Comparison of ENCODE assay signal across 23 mouse cellular contexts in the genomic region with DNA sequence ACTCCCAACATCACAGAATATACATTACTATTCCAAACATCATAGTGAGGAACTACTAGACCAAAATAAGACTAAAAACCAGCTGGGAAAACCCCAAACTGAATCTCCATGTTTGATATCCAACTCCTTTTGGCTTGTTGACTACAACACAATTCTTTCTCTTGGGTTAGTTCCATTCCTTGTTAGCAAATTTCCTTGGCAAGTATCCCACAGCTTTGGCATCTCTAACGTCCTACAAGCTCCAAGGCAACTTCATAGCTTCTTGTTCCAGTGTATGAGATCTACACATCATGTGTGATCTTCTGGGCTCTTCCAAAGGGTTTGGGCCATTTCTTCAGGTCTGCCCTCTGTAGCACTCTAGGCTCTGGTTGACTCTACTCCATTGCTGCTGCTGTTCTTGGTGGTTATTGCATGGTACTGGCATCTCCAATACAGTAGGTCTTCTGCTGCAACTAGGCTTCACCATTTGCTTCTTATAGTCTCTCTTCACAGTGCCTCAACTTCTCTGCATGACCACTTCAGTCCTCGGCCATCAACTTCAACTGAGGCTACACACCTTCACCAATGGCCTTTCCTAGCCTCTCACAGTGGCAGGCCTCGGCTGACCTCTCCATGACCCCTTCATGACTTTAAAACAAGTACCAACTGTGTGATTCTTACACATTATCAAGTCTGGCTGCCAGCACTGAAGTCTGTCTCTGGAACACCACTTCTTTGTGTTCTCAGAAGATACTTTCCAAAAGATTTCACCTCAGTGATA. TPM values are rescaled to one million over a fixed set of nuclear protein-coding genes. Genes with fewer than 3 reads are reported as not detected.
DNase-seq lines count a peak whose midpoint lies in the region; ATAC-seq lines count a peak whose summit lies in the region.
"Had no signal": no experiment of that assay in that cellular context is flagged by ENCODE, and none has a peak within 500 bp of the region (broad histone marks: within the 10 kb centered on the region; RNA-seq: fewer than 3 reads in every experiment).

No protein-coding gene starts in this region.

- no peaks in the 10 kb centered on the region for H3K9me3 ChIP-seq in midbrain, embryonic 11.5 days (ENCODE audit: control insufficient read depth, low read length)
- no peaks in the 10 kb centered on the region for H3K9me3 ChIP-seq in midbrain, embryonic 16.5 days (replicated peaks; ENCODE audit: control insufficient read depth, low read length, poor library complexity, severe bottlenecking)
- H3K9me3 ChIP-seq in hindbrain, embryonic 11.5 days (ENCODE audit: control insufficient read depth, low read length) = no peaks in the 10 kb centered on the region
- H3K9me3 ChIP-seq: embryonic facial prominence, embryonic 13.5 days; forebrain, embryonic 12.5 days; G1E; heart, embryonic 10.5 days; hindbrain, embryonic 13.5 days had no signal

- peak; percentile 16 for DNase-seq in adrenal gland, adult 2 months
- DNase-seq in adrenal gland, postnatal 36 days = no peak
- DNase-seq in heart, adult 11 months = peak; percentile 68
- no peak for DNase-seq in heart, adult 18-20 months
- peak; percentile 17 for DNase-seq in midbrain, embryonic 11.5 days (ENCODE audit: low spot score, missing footprints)
- DNase-seq in hindbrain, embryonic 11.5 days (ENCODE audit: low spot score) = no peak
- DNase-seq: B cell, adult 2 months; cerebellum, adult 18-20 months; cerebellum, adult 9-11 months; cerebellum, postnatal 36 days; gastrocnemius, adult 2 months; gastrocnemius, postnatal 25 days; heart, postnatal 10 days; heart, postnatal 4 days; kidney, adult 11 months had no signal

- ATAC-seq in midbrain, embryonic 11.5 days (ENCODE audit: low FRiP score) = no peak
- no peak for ATAC-seq in midbrain, embryonic 16.5 days
- no peak for ATAC-seq in hindbrain, embryonic 11.5 days (ENCODE audit: low FRiP score)
- ATAC-seq: CD4-positive, CD25-positive, alpha-beta regulatory T cell, adult 4 months; hindbrain, postnatal 0 days had no signal

- H3K4me2 ChIP-seq in midbrain, embryonic 11.5 days = no peak overlapping the region
- no peak overlapping the region for H3K4me2 ChIP-seq in midbrain, embryonic 16.5 days (ENCODE audit: low read length)
- H3K4me2 ChIP-seq in hindbrain, embryonic 11.5 days (replicated peaks; ENCODE audit: low read depth, low read length) = no peak overlapping the region
- H3K4me2 ChIP-seq: embryonic facial prominence, embryonic 13.5 days; forebrain, embryonic 12.5 days; hindbrain, embryonic 13.5 days had no signal

- H3K36me3 ChIP-seq in midbrain, embryonic 11.5 days (ENCODE audit: control insufficient read depth, insufficient read depth, low read length) = no peaks in the 10 kb centered on the region
- no peaks in the 10 kb centered on the region for H3K36me3 ChIP-seq in midbrain, embryonic 16.5 days (ENCODE audit: control insufficient read depth, insufficient read depth, low read length)
- no peaks in the 10 kb centered on the region for H3K36me3 ChIP-seq in hindbrain, embryonic 11.5 days (ENCODE audit: control insufficient read depth, insufficient read depth, low read length)
- H3K36me3 ChIP-seq: embryonic facial prominence, embryonic 13.5 days; forebrain, embryonic 12.5 days; G1E; heart, embryonic 10.5 days; hindbrain, embryonic 13.5 days had no signal

- H3K27me3 ChIP-seq in midbrain, embryonic 11.5 days (ENCODE audit: control insufficient read depth, insufficient read depth, low read length) = no peaks in the 10 kb centered on the region
- no peaks in the 10 kb centered on the region for H3K27me3 ChIP-seq in midbrain, embryonic 16.5 days (ENCODE audit: control insufficient read depth, insufficient read depth, low read depth, low read length)
- no peaks in the 10 kb centered on the region for H3K27me3 ChIP-seq in hindbrain, embryonic 11.5 days (ENCODE audit: control insufficient read depth, insufficient read depth, low read length)
- H3K27me3 ChIP-seq: embryonic facial prominence, embryonic 13.5 days; forebrain, embryonic 12.5 days; hindbrain, embryonic 13.5 days had no signal

- H3K9ac ChIP-seq in midbrain, embryonic 11.5 days (ENCODE audit: low read length) = no peak overlapping the region
- H3K9ac ChIP-seq in midbrain, embryonic 16.5 days (ENCODE audit: low read depth, low read length) = no peak overlapping the region
- no peak overlapping the region for H3K9ac ChIP-seq in hindbrain, embryonic 11.5 days (ENCODE audit: low read depth, low read length)
- H3K9ac ChIP-seq: embryonic facial prominence, embryonic 13.5 days; forebrain, embryonic 12.5 days; hindbrain, embryonic 13.5 days had no signal

- H3K4me1 ChIP-seq in midbrain, embryonic 11.5 days (ENCODE audit: control insufficient read depth, insufficient read depth, low read length) = peaks cover under 1% of the 10 kb centered on the region; the same call in 1 of the 2 replicates
- H3K4me1 ChIP-seq in midbrain, embryonic 16.5 days (ENCODE audit: control insufficient read depth, insufficient read depth, low read length) = peaks cover 8% of the 10 kb centered on the region; the same call in 1 of the 2 replicates
- H3K4me1 ChIP-seq in hindbrain, embryonic 11.5 days (replicated peaks; ENCODE audit: control insufficient read depth, insufficient read depth, low read length) = no peaks in the 10 kb centered on the region

- H3K27ac ChIP-seq in midbrain, embryonic 11.5 days (ENCODE audit: low read depth, low read length) = no peak overlapping the region
- no peak overlapping the region for H3K27ac ChIP-seq in midbrain, embryonic 16.5 days (ENCODE audit: low read length)
- H3K27ac ChIP-seq in hindbrain, embryonic 11.5 days (ENCODE audit: low read depth, low read length) = no peak overlapping the region
- H3K27ac ChIP-seq: embryonic facial prominence, embryonic 13.5 days; forebrain, embryonic 12.5 days; gastrocnemius, adult 2 months; heart, embryonic 10.5 days; hindbrain, embryonic 13.5 days; hindbrain, postnatal 0 days had no signal

- H3K4me3 ChIP-seq in midbrain, embryonic 11.5 days (ENCODE audit: low read depth, low read length) = no peak overlapping the region
- H3K4me3 ChIP-seq in midbrain, embryonic 16.5 days (ENCODE audit: low read depth, low read length) = no peak overlapping the region
- H3K4me3 ChIP-seq in hindbrain, embryonic 11.5 days (ENCODE audit: low read depth, low read length) = no peak overlapping the region
- H3K4me3 ChIP-seq: embryonic facial prominence, embryonic 13.5 days; forebrain, embryonic 12.5 days; gastrocnemius, adult 2 months; heart, embryonic 10.5 days; hindbrain, embryonic 13.5 days had no signal

- 83% methylated on average over 3 of the region's 3 CpGs for WGBS in midbrain, embryonic 11.5 days
- WGBS in midbrain, embryonic 16.5 days = 81% methylated on average over 3 of the region's 3 CpGs
- 74% methylated on average over 3 of the region's 3 CpGs for WGBS in hindbrain, embryonic 11.5 days

RNA-seq across cellular contexts. Expression of gene Eif4g2, which starts 44.0 kb away (rescaled TPM):
- 1,000 to 10,000 TPM in 1 of 2 experiments, 100 to 1,000 TPM in 1; 881 to 1,038 TPM for total RNA-seq in adrenal gland, adult 2 months (2021)
- 16.9 and 25.6 TPM in 2 replicates for polyA plus RNA-seq in adrenal gland, adult 2 months (2012; rRNA removed)
- total RNA-seq in adrenal gland, postnatal 36 days (2021) = 1,000 to 10,000 TPM; 1,018 to 1,041 TPM
- total RNA-seq in heart, adult 18-20 months (2021) = 1,000 to 10,000 TPM; 1,006 to 1,066 TPM
- polyA plus RNA-seq in midbrain, embryonic 11.5 days (2014; fragmentation: Nextera tagmentation; extraction: Ambion mirVana) = 2,057 and 2,255 TPM in 2 replicates
- 1,168 and 1,270 TPM in 2 replicates for polyA plus RNA-seq in midbrain, embryonic 16.5 days (2015; fragmentation: Nextera tagmentation; extraction: Ambion mirVana)
- polyA plus RNA-seq in hindbrain, embryonic 11.5 days (2014; fragmentation: Nextera tagmentation; extraction: Ambion mirVana) = 1,716 and 2,020 TPM in 2 replicates

Comparison
In these comparisons a context has a peak if more than half of its experiments do, and no peak if none do; other contexts are left out.
1. DNase-seq: peak in adrenal gland, adult 2 months (single experiment), heart, adult 11 months (single experiment) and midbrain, embryonic 11.5 days (single experiment); none in adrenal gland, postnatal 36 days (0 of 2), heart, adult 18-20 months (0 of 2) and hindbrain, embryonic 11.5 days (single experiment).
2. RNA of gene Eif4g2, which starts 44.0 kb away (polyA plus RNA-seq): 2,057 to 2,255 TPM in midbrain, embryonic 11.5 days, 1,716 to 2,020 TPM in hindbrain, embryonic 11.5 days and 1,168 to 1,270 TPM in midbrain, embryonic 16.5 days; 16.9 to 25.6 TPM in adrenal gland, adult 2 months; every median in the first group is over 10 times any median in the second.